Mouse (Mus musculus) heart, postnatal 0 days (tissue): Measurements from ENCODE around the gene Prmt3.

Experiments
- CTCF ChIP-seq: IDR thresholded peaks from 2 replicates; pipeline ENCODE4 v1.5.1; 2016; ENCODE audit warnings: antibody characterized with exemption, control low read depth, low read depth
- EP300 ChIP-seq: IDR thresholded peaks from 2 replicates; pipeline ENCODE4 v1.6.1; 2016; ENCODE audit warnings: antibody characterized with exemption, low read depth

GRCm38 (mm10) chr7:49774396-49774795 lies 3.8 kb upstream of the Prmt3 start:
- TF ChIP-seq CTCF (no peak), EP300 (no peak)
